Mouse (Mus musculus) kidney, postnatal 0 days (tissue): Measurements from ENCODE around the gene Card11. TPM values are rescaled to one million over a fixed set of nuclear protein-coding genes. Genes with fewer than 3 reads are reported as not detected.

Source experiments
- ATAC-seq: fragments of 200-750 bp; cut with Nextera tagmentation; replicated peaks from 2 replicates; pipeline ENCODE4 v1.8.0; 2017; ENCODE audit warnings: low read depth, moderate number of reproducible peaks, moderate TSS enrichment, moderate library complexity; ENCODE audit not compliant: low FRiP score
- DNase-seq: peaks from one replicate; pipeline ENCODE4 v3.0.0-alpha.2; 2016; ENCODE audit warnings: low spot score
- H3K27ac ChIP-seq: fragments of 300-500 bp; sonication (generic); 2 replicates; pipeline ENCODE4 v1.5.1; 2014; ENCODE audit warnings: mild to moderate bottlenecking
- H3K27me3 ChIP-seq: fragments of 300-500 bp; sonication (generic); 2 replicates; pipeline ENCODE4 v1.6.1; 2014; ENCODE audit warnings: low read length, mixed read lengths; ENCODE audit not compliant: insufficient read depth
- H3K36me3 ChIP-seq: fragments of 300-500 bp; sonication (generic); 2 replicates; pipeline ENCODE4 v1.6.1; 2014; ENCODE audit warnings: low read length, mixed read lengths; ENCODE audit not compliant: insufficient read depth
- H3K4me1 ChIP-seq: fragments of 300-500 bp; sonication (generic); replicated peaks from 2 replicates; pipeline ENCODE4 v1.6.1; 2014; ENCODE audit warnings: antibody characterized with exemption, low read length, mixed read lengths; ENCODE audit not compliant: insufficient read depth
- H3K4me2 ChIP-seq: fragments of 300-500 bp; sonication (generic); 2 replicates; pipeline ENCODE4 v1.6.1; 2014; ENCODE audit warnings: mild to moderate bottlenecking, low read length, moderate library complexity, mixed read lengths
- H3K4me3 ChIP-seq: fragments of 300-500 bp; sonication (generic); replicated peaks from 2 replicates; pipeline ENCODE4 v1.5.1; 2014; ENCODE audit warnings: low read depth, low read length
- H3K9ac ChIP-seq: fragments of 300-500 bp; sonication (generic); 2 replicates; pipeline ENCODE4 v1.6.1; 2014; ENCODE audit warnings: low read depth, low read length
- H3K9me3 ChIP-seq: fragments of 300-500 bp; sonication (generic); replicated peaks from 2 replicates; pipeline ENCODE4 v1.6.1; 2016; ENCODE audit warnings: low read length, inconsistent platforms, mixed read lengths
- CTCF ChIP-seq: IDR thresholded peaks from 2 replicates; pipeline ENCODE4 v1.5.1; 2016; ENCODE audit warnings: antibody characterized with exemption, low read depth, mild to moderate bottlenecking, moderate library complexity
- WGBS: fragments of 180-500 bp; shearing (Covaris S2); extraction: QIAGEN DNeasy Blood & Tissue Kit; methylation state at CpG from one replicate; pipeline ENCODE4 v1.1.7; 2014; 5-methylcytosine and 5-hydroxymethylcytosine counted together
- polyA plus RNA-seq: library from polyadenylated mRNA; unstranded; fragments of >200 nt; fragmentation: Nextera tagmentation; extraction: Ambion mirVana; gene quantifications from 2 replicates; pipeline ENCODE4 v1.2.1, GENCODE M21; 2015

Gene Card11
- polyA plus RNA-seq, 1 experiment from 2014 or later: 0.16 TPM

DNA sequence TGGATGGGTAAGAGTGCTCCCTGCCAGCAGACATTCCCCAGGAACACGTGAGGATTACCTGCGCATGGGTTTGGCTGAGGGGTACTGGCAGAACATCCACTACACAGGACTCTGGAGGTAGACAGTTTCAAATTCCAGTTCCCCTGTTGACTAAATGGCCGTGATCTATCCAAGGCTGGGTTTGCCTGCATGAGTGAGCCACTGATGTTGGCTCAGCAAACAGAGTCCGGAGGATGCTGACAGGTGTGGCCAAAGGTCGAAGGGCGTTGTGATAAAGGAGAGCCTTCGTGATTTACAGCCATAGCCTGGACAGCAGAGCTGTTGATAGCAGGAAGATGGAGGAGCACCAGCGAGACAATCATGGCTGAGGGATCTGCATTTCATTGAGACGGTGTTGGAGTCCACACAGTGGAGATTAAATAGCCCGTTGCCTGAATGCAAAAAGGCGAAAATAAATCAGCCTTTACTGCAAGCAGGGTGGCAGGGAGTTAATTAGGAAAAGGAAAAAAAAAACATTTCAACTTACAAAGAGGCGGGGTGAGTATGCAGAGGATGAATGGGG is 147.9 kb downstream of the Card11 start:
- Histone ChIP-seq H3K9ac (no peak overlapping the region), H3K36me3 (no peaks in the 10 kb centered on the region), H3K27ac (no peak overlapping the region), H3K4me2 (no peak overlapping the region), H3K27me3 (no peaks in the 10 kb centered on the region), H3K9me3 (no peaks in the 10 kb centered on the region; the same call in 1 of the 2 replicates), H3K4me1 (no peaks in the 10 kb centered on the region), H3K4me3 (no peak overlapping the region)
- WGBS: 39% methylated on average over 12 of the region's 12 CpGs
- DNase-seq (peak; percentile 70), ATAC-seq (peak; percentile 40; the same call in 1 of the 2 replicates)
- TF ChIP-seq CTCF: no peak

DNA sequence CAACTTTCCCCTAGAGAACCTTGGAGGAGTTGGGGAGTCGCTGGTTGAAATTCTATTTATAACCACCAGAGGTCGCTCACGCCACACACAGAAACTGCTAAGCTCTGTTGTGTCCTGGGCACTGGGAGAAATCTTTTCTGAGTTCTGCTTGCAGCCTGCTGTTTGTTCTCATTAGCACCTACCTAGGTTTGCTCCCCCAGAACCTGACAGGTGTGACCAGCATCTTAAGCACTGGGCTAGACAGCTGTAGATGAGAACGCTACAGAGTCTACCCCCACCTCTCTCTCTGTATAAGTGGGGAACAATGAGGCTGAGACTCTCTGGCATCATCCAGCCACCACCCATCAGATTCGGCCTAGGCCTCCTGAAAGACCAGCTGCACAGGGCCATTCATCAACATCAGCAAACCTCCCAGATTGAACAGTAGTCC is 153.1 kb downstream of the Card11 start:
- Histone ChIP-seq H3K9me3 (no peaks in the 10 kb centered on the region; the same call in 1 of the 2 replicates), H3K4me2 (no peak overlapping the region), H3K9ac (no peak overlapping the region), H3K27ac (no peak overlapping the region), H3K36me3 (no peaks in the 10 kb centered on the region), H3K4me1 (no peaks in the 10 kb centered on the region), H3K27me3 (no peaks in the 10 kb centered on the region), H3K4me3 (no peak overlapping the region)
- peak; percentile 92 for TF ChIP-seq CTCF
- peak; percentile 83 for DNase-seq
- 13% methylated on average over 5 of the region's 5 CpGs for WGBS
- peak; percentile 40; the same call in 1 of the 2 replicates for ATAC-seq

DNA sequence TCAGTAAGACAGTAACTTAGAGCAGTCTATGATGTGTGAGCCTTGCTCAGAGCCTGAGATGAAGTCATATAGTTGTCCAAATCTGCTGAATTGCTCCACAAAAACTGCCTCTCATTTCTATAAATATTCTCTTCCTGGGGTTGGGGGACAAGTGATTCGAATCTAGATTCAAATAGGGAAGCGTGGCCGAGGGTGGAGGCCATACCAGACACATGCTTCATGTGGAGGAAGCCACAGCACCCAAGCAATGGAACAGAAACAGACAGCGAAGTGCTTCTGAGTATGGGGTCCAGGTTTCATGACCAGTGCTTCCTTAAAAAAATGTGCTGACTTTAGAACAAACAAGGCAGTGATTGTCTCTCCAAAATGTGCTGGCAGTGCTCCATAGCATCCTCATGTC is 158.4 kb downstream of the Card11 start:
- Histone ChIP-seq H3K4me3 (no peak overlapping the region), H3K4me2 (no peak overlapping the region), H3K9ac (no peak overlapping the region), H3K36me3 (no peaks in the 10 kb centered on the region), H3K9me3 (no peaks in the 10 kb centered on the region), H3K27ac (no peak overlapping the region), H3K4me1 (no peaks in the 10 kb centered on the region), H3K27me3 (no peaks in the 10 kb centered on the region)
- no peak for TF ChIP-seq CTCF
- WGBS: 83% methylated on average over 4 of the region's 4 CpGs
- DNase-seq: no peak
- ATAC-seq: no peak

DNA sequence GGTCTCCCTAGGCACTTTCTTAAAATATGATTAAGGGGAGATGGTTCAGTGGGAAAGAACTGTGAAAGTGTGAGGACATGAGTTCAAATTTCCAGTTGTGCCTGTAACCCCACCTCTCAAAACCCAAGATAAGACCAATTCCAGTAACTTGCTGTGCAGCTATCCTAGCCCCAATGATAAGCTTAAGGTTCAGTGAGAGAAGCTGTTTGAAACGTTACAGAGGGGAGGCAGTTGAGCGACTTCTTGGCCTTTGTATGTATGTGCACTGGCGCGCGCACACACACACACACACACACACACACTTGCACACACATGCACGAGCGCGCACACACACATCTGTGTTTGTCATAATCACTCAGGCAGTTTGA is 169.3 kb downstream of the Card11 start:
- DNase-seq (no peak), ATAC-seq (no peak)
- no peak overlapping the region for H3K9ac ChIP-seq
- H3K4me2 ChIP-seq: peak overlapping the region; percentile 48; the same call in 1 of the 2 replicates
- no peaks in the 10 kb centered on the region for H3K9me3 ChIP-seq
- no peak for TF ChIP-seq CTCF
- WGBS: 83% methylated on average over 8 of the region's 8 CpGs
- no peak overlapping the region for H3K4me3 ChIP-seq
- peaks cover 7% of the 10 kb centered on the region; the same call in 1 of the 2 replicates for H3K4me1 ChIP-seq
- H3K27me3 ChIP-seq: no peaks in the 10 kb centered on the region
- no peak overlapping the region for H3K27ac ChIP-seq
- H3K36me3 ChIP-seq: no peaks in the 10 kb centered on the region

DNA sequence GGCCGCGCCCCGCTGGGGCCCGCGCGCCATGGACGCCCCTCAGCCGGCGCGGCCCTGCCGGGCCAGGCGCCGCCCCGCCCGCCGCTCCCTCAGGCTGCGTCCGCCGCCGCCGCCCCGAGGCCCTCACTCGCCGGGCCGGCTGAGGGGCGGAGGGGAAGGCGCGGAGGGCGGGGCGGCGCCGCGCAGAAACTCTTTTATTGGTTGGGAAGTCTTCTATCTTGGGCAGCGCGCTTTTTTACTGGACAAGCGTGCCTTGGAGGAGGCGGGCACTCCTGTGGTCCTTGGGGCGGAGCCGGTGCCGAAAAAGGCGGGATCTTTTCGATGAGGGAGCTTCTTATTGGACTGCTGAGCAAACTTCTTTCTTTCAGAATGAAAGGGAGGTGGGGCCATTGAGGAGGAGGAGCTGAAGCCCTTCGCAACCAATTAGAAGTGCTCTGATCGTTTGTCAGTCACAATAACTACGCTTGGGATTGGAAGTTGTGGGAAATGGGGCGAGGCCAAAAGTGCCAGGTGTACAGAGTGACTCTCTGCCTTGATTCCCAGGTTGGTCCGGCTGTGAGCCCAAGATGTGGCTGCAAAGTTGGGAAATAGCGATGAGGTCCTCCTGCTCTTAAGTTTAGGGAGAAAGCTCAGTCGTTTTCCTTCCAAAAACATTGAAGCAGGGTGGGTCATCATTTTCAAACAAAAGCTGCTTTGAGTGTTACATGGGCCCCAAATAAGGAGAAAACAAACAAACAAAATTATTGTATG is 169.9 kb downstream of the Card11 start, which contains the start of gene Gna12:
Gene Gna12, minus strand, starts transcription at position 118 of the 750 bp plus-strand sequence.
- Histone ChIP-seq H3K4me1 (peaks cover 7% of the 10 kb centered on the region; the same call in 1 of the 2 replicates), H3K4me2 (peak within 1 kb of the TSS; percentile 83), H3K9me3 (no peaks in the 10 kb centered on the region), H3K36me3 (no peaks in the 10 kb centered on the region), H3K4me3 (peak within 1 kb of the TSS; percentile 66), H3K9ac (peak within 1 kb of the TSS; percentile 83), H3K27ac (peak within 1 kb of the TSS; percentile 80), H3K27me3 (no peaks in the 10 kb centered on the region)
- no peak for TF ChIP-seq CTCF
- DNase-seq: peak; percentile 100
- peak; percentile 98 for ATAC-seq
- WGBS: under 1% methylated on average over 48 of the region's 49 CpGs

DNA sequence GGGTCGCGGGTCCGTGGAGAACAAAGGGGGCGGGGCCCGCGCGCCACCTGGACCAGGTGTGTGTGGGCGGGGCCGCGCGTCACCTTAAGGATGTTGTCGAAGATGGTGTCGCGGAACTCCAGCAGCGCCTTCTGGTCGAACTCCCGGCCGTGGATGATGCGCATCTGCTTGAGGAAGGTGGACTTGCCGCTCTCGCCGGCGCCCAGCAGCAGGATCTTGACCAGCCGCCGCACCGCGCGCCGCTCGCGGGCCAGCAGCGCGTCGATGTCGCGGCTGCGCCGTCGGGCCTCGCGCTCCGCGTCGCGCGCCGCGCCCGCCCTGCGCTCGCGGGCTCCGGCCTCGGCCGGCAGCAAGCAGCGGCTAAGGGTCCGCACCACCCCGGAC is 170.5 kb downstream of the Card11 start:
- peak overlapping the region; percentile 66 for H3K4me3 ChIP-seq
- DNase-seq (peak; percentile 32), ATAC-seq (no peak)
- H3K4me1 ChIP-seq: peaks cover 7% of the 10 kb centered on the region; the same call in 1 of the 2 replicates
- no peak for TF ChIP-seq CTCF
- peak overlapping the region; percentile 80 for H3K27ac ChIP-seq
- no peaks in the 10 kb centered on the region for H3K27me3 ChIP-seq
- H3K9ac ChIP-seq: peak overlapping the region; percentile 83
- H3K4me2 ChIP-seq: peak overlapping the region; percentile 83
- WGBS: under 1% methylated on average over 41 of the region's 58 CpGs
- H3K36me3 ChIP-seq: no peaks in the 10 kb centered on the region
- H3K9me3 ChIP-seq: no peaks in the 10 kb centered on the region
